23 mouse cellular contexts compared by ENCODE assay signal in genomic region chr7:118911571-118911970, GRCm38 (mm10). TPM values are rescaled to one million over a fixed set of nuclear protein-coding genes. Genes with fewer than 3 reads are reported as not detected.
DNase-seq lines count a peak whose midpoint lies in the region; ATAC-seq and TF ChIP-seq lines count a peak whose summit lies in the region.
"Had no signal": no experiment of that assay in that cellular context is flagged by ENCODE, and none has a peak within 500 bp of the region (broad histone marks: within the 10 kb centered on the region; RNA-seq: fewer than 3 reads in every experiment).

No protein-coding gene starts in this region.

- ATAC-seq in hindbrain, embryonic 12.5 days (ENCODE audit: low FRiP score), result no peak
- no peak for ATAC-seq in midbrain, embryonic 13.5 days
- ATAC-seq: forebrain, embryonic 13.5 days; intestine, postnatal 0 days; liver, embryonic 12.5 days had no signal

- no peak overlapping the region for H3ac ChIP-seq in C2C12 (ENCODE audit: control insufficient read depth, insufficient read length, low read depth)

- no peak overlapping the region for H3K4me2 ChIP-seq in hindbrain, embryonic 12.5 days (replicated peaks)
- H3K4me2 ChIP-seq in midbrain, embryonic 13.5 days (replicated peaks), result no peak overlapping the region
- H3K4me2 ChIP-seq: embryonic facial prominence, embryonic 12.5 days; forebrain, embryonic 13.5 days; heart, embryonic 12.5 days; limb, embryonic 12.5 days; liver, embryonic 12.5 days; neural tube, embryonic 13.5 days had no signal

- H3K27me3 ChIP-seq in C2C12 (ENCODE audit: control insufficient read depth, insufficient read depth, insufficient read length), result no peaks in the 10 kb centered on the region
- no peaks in the 10 kb centered on the region for H3K27me3 ChIP-seq in hindbrain, embryonic 12.5 days
- no peaks in the 10 kb centered on the region for H3K27me3 ChIP-seq in midbrain, embryonic 13.5 days
- H3K27me3 ChIP-seq: embryonic facial prominence, embryonic 12.5 days; forebrain, embryonic 13.5 days; liver, embryonic 12.5 days; neural tube, embryonic 13.5 days had no signal

- H3K4me1 ChIP-seq in hindbrain, embryonic 12.5 days, result peaks cover 18% of the 10 kb centered on the region
- H3K4me1 ChIP-seq in midbrain, embryonic 13.5 days (replicated peaks), result peaks cover 28% of the 10 kb centered on the region
- H3K4me1 ChIP-seq: embryonic facial prominence, embryonic 12.5 days; limb, embryonic 12.5 days; liver, embryonic 12.5 days; megakaryocyte, embryonic 14.5 days had no signal

- 70% methylated on average over 7 of the region's 7 CpGs for WGBS in hindbrain, embryonic 12.5 days
- WGBS in midbrain, embryonic 13.5 days, result 69% methylated on average over 7 of the region's 7 CpGs

- H3K79me3 ChIP-seq in C2C12 (ENCODE audit: low read depth), result no peaks in the 10 kb centered on the region

- H3K36me3 ChIP-seq in C2C12 (ENCODE audit: control insufficient read depth, insufficient read depth), result no peaks in the 10 kb centered on the region
- no peaks in the 10 kb centered on the region for H3K36me3 ChIP-seq in hindbrain, embryonic 12.5 days
- no peaks in the 10 kb centered on the region for H3K36me3 ChIP-seq in midbrain, embryonic 13.5 days
- H3K36me3 ChIP-seq: embryonic facial prominence, embryonic 12.5 days; heart, embryonic 12.5 days; limb, embryonic 12.5 days; liver, embryonic 12.5 days; neural tube, embryonic 13.5 days had no signal

- no peaks in the 10 kb centered on the region for H3K79me2 ChIP-seq in C2C12 (ENCODE audit: control insufficient read depth, insufficient read depth)

- peak; percentile 38 for DNase-seq in 416B (ENCODE audit: low read depth)
- DNase-seq in thymus, postnatal 36 days, result no peak
- DNase-seq in ovary, postnatal 10 days (ENCODE audit: low spot score), result no peak
- DNase-seq in testis, postnatal 10 days (ENCODE audit: low spot score), result no peak
- DNase-seq in heart, adult 8-10 months (ENCODE audit: low spot score), result no peak
- DNase-seq: adrenal gland, adult 2 months; cerebellum, adult 11 months; heart, postnatal 10 days; kidney, postnatal 25 days; lung, adult 2 months; thymus, adult 2 months had no signal

- TF ChIP-seq CTCF in C2C12 (IDR thresholded peaks at IDR 0.05; ENCODE audit: control insufficient read depth, insufficient read depth, insufficient read length), result no peak

- no peak overlapping the region for H3K9ac ChIP-seq in hindbrain, embryonic 12.5 days
- H3K9ac ChIP-seq in midbrain, embryonic 13.5 days (replicated peaks), result no peak overlapping the region
- H3K9ac ChIP-seq: embryonic facial prominence, embryonic 12.5 days; forebrain, embryonic 13.5 days; heart, embryonic 12.5 days; limb, embryonic 12.5 days; liver, embryonic 12.5 days; neural tube, embryonic 13.5 days had no signal

- H3K4me3 ChIP-seq in C2C12 (ENCODE audit: insufficient read depth, poor library complexity, severe bottlenecking), result no peak overlapping the region
- no peak overlapping the region for H3K4me3 ChIP-seq in hindbrain, embryonic 12.5 days
- H3K4me3 ChIP-seq in midbrain, embryonic 13.5 days (replicated peaks), result no peak overlapping the region
- H3K4me3 ChIP-seq: embryonic facial prominence, embryonic 12.5 days; forebrain, embryonic 13.5 days; heart, embryonic 12.5 days; layer of hippocampus, adult 2 months; limb, embryonic 12.5 days; liver, embryonic 12.5 days; megakaryocyte, embryonic 14.5 days; neural tube, embryonic 13.5 days had no signal

- H3K9me3 ChIP-seq in hindbrain, embryonic 12.5 days (replicated peaks), result no peaks in the 10 kb centered on the region
- H3K9me3 ChIP-seq in midbrain, embryonic 13.5 days, result 0 out of 2 replicates have a peak, but pooled peaks cover 4% of the 10 kb centered on the region
- H3K9me3 ChIP-seq: embryonic facial prominence, embryonic 12.5 days; forebrain, embryonic 13.5 days; limb, embryonic 12.5 days; liver, embryonic 12.5 days; neural tube, embryonic 13.5 days had no signal

- peak overlapping the region; percentile 70 for H3K27ac ChIP-seq in hindbrain, embryonic 12.5 days
- 0 out of 2 replicates have a peak overlapping the region, but pooled peaks have one; percentile 61 for H3K27ac ChIP-seq in midbrain, embryonic 13.5 days
- H3K27ac ChIP-seq: embryonic facial prominence, embryonic 12.5 days; forebrain, embryonic 13.5 days; layer of hippocampus, adult 2 months; limb, embryonic 12.5 days; liver, embryonic 12.5 days had no signal

TF ChIP-seq in C2C12, 6 proteins besides CTCF, POLR2A, EP300 and RAD21:
- TF ChIP-seq CEBPB (IDR thresholded peaks at IDR 0.05; ENCODE audit: low read depth) (peak; percentile 95), MAX (IDR thresholded peaks at IDR 0.05) (no peak)

RNA-seq across cellular contexts. Expression of gene Knop1, which starts 55.5 kb away (rescaled TPM):
- polyA plus RNA-seq in C2C12 (2012; fragmentation: generic; extraction: Trizol), result 24.1 TPM
- 99.2 and 108 TPM in 2 replicates for polyA plus RNA-seq in hindbrain, embryonic 12.5 days (2016; fragmentation: Nextera tagmentation; extraction: Ambion mirVana)
- 105 and 113 TPM in 2 replicates for polyA plus RNA-seq in midbrain, embryonic 13.5 days (2015; fragmentation: Nextera tagmentation; extraction: Ambion mirVana)
- total RNA-seq in heart, adult 8-10 months (2022), result 10 to 100 TPM; 13.0 to 14.8 (median 14.0) TPM

RNA-seq across cellular contexts. Expression of gene Iqck, which starts 56.0 kb away (rescaled TPM):
- polyA plus RNA-seq in C2C12 (2012; fragmentation: generic; extraction: Trizol), result 0.53 TPM
- polyA plus RNA-seq in hindbrain, embryonic 12.5 days (2016; fragmentation: Nextera tagmentation; extraction: Ambion mirVana), result 4.6 and 4.9 TPM in 2 replicates
- 3.5 and 4.1 TPM in 2 replicates for polyA plus RNA-seq in midbrain, embryonic 13.5 days (2015; fragmentation: Nextera tagmentation; extraction: Ambion mirVana)
- under 1 TPM; 0.32 to 0.72 (median 0.49) TPM for total RNA-seq in heart, adult 8-10 months (2022)
